Mouse (Mus musculus) adrenal gland, postnatal 14 days (tissue): ENCODE data around the gene Frmd4a. TPM values are rescaled to one million over a fixed set of nuclear protein-coding genes. Genes with fewer than 3 reads are reported as not detected.

ENCODE experiments used
- DNase-seq: peaks from one replicate; pipeline ENCODE4 v3.0.0; 2021; ENCODE audit warnings: mixed read lengths
- long read RNA-seq, 2 experiments: library from polyadenylated mRNA; stranded (forward); transcript quantifications; one replicate each; pipeline ENCODE4 v2.0.0; 2021
- total RNA-seq: library from RNA; stranded (reverse); gene quantifications from 2 replicates; pipeline ENCODE4 v1.2.3, GENCODE M21; 2021

Gene Frmd4a
- 17.0 and 20.0 TPM in 2 replicates for total RNA-seq
- long read RNA-seq, experiment 1, partial matches to known transcripts, result 1 of 3 reads
- long read RNA-seq, experiment 1, other reads (novel, unspliced or antisense), result 2 of 3 reads
- long read RNA-seq, experiment 2, full-length matches to known transcripts, result 1 of 4 reads
- long read RNA-seq, experiment 2, partial matches to known transcripts, result 0 of 4 reads
- long read RNA-seq, experiment 2, other reads (novel, unspliced or antisense), result 3 of 4 reads

DNA sequence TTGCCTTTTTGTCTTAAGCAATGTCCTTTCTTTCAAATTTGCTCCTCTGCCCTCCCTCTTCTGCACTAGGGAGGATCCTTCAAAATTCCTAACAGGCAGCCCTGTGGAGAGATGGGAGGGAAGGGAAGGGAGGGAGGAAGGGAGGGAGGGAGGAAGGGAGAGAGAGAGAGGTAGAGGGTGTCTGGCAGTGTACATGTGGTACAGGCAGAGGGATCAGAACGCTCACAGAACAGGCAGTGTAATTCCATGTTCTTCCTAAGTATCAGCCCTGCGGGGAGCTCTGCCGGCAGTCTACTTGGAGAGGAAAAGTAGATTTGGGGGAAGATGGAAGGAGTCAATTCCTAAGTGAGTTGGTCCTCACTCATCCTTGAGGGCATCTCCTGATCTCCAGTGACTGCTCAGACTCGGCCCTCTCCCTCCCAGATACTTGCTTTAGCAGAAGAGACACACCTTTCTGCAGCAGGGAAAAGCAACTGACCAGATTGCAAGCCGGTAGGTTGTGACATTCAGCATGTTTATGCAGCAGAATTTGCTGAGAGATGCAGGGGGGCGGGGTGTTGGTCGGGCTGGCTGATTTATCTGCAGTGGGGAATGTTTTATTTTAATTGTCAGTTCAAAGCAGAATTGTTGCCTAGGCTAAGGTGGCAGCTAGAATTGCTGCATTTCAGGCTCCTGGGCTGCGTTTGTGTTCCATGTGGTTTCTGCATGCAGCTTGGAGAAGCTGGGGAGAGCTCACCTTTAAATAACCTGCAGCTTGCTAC is at the start of gene Frmd4a:
Gene Frmd4a (plus strand): TSS at position 190 of the 761 bp plus-strand sequence.
- DNase-seq, result no peak

DNA sequence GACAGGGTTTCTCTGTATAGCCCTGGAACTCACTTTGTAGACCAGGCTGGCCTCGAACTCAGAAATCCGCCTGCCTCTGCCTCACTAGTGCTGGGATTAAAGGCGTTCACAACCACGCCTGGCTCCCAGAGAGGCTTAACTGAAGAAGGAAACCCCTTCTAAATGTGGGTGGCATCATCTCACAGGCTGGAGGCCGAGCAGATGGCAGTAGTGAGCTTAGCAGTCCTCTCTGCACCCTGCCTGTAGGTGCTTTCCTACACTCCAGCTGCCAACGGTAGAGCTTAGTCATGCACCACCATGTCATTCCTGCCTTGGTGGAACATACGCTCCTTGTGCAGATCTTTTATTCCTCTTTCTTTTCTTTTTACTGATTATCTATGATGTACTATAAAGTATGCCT is 28.6 kb upstream of the Frmd4a start:
- DNase-seq, result no peak

- DNase-seq, result no peak
These were observed 27.1 kb upstream of the Frmd4a start for GRCm38 (mm10) chr2:3990431-3990830.

DNA sequence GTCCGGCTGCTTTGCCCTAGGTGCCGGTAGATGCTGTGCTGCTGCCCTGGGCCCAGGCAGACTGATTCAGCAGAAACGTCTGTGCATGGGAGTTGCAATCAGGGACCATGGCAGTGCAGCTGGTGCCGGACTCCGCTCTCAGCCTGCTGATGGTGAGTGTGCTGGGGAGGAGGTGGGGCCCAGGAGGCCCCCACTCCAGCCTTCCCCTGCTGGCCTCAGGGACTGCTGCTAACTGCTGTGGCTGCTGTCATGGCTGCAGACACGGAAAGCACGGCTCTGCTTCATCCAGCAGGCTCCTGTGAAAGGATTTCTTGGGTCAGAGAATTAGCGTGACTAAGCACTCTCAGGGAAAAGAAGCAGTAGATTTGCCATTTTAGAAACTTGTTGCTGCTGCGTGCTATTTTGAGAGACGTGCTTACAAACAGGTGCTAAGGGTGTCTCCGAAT is 937 bp downstream of the Frmd4a start:
- DNase-seq, result peak; percentile 27

GRCm38 (mm10) chr2:4018909-4019308 is 1.4 kb downstream of the Frmd4a start:
- DNase-seq, result no peak

DNA sequence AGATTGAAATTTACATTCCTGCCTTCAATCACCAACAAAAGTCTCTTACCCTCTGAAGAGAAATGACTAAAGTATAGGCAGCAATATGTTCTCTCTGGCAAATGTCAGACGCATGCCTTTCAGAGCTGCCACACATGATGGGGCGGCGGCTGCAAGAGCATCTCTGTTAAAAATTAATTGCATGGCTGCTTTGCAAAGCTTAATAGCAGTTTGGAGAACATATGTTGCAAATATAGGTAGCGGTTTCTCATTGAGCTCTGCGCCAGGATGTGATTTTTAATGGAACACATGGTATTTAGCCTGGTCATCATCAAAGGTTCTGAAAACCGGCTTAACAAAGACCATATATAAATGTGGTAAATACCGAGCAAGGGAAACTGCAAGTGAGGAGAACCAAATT is 7.4 kb downstream of the Frmd4a start:
- DNase-seq, result no peak

- no peak for DNase-seq
These were observed 11.7 kb downstream of the Frmd4a start for GRCm38 (mm10) chr2:4029031-4029747.

- no peak for DNase-seq
These were observed 18.7 kb downstream of the Frmd4a start for GRCm38 (mm10) chr2:4036153-4036589.

- no peak for DNase-seq
These were observed 19.2 kb downstream of the Frmd4a start for GRCm38 (mm10) chr2:4036651-4037117.

- DNase-seq, result no peak
These were observed 24.5 kb downstream of the Frmd4a start for GRCm38 (mm10) chr2:4042009-4042408.

- no peak for DNase-seq
These were observed 38.0 kb downstream of the Frmd4a start for GRCm38 (mm10) chr2:4055481-4055880.

DNA sequence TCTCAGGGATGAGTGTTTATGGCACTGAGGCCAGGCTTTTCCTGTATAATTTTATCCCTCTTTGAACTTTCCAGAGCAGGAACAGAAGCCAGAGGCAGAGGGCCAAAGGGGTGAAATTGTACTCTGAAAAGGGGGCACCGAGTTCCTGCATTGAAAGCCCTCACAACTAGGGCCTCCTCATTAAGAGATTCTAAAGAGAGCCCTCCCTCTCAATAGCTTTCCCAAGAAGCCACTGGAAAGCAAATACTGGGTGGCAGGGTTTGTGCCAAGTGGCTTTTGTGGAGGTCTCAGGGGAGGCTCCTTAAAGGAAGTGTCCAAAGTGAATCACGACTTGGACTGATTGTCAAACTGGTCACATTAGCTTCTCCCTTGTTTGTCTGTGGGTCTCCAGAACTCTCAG is 43.2 kb downstream of the Frmd4a start:
- DNase-seq, result no peak

- no peak for DNase-seq
These were observed 54.3 kb downstream of the Frmd4a start for GRCm38 (mm10) chr2:4071831-4072230.

GRCm38 (mm10) chr2:4083877-4084276 is 66.4 kb downstream of the Frmd4a start:
- peak; percentile 14 for DNase-seq

DNA sequence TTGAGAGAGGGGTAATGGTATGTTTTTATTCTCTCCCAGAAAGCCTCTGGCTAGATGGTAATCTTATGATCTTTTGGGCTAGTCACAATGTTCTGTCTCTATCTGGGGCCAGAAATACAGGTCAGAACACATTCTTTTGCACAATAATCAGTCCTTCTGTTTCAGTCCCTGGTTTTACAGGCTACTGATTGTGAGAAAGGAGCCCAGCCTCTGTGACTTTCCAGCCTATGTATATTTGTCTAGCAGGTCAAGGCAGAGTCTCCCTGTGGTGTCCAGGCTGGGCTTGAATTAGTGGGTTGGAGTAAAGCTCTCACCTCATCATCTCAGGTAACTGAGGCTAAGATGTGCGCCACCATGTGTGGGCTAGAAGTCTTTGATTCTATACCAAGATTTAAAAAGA is 80.1 kb downstream of the Frmd4a start:
- DNase-seq, result no peak

DNA sequence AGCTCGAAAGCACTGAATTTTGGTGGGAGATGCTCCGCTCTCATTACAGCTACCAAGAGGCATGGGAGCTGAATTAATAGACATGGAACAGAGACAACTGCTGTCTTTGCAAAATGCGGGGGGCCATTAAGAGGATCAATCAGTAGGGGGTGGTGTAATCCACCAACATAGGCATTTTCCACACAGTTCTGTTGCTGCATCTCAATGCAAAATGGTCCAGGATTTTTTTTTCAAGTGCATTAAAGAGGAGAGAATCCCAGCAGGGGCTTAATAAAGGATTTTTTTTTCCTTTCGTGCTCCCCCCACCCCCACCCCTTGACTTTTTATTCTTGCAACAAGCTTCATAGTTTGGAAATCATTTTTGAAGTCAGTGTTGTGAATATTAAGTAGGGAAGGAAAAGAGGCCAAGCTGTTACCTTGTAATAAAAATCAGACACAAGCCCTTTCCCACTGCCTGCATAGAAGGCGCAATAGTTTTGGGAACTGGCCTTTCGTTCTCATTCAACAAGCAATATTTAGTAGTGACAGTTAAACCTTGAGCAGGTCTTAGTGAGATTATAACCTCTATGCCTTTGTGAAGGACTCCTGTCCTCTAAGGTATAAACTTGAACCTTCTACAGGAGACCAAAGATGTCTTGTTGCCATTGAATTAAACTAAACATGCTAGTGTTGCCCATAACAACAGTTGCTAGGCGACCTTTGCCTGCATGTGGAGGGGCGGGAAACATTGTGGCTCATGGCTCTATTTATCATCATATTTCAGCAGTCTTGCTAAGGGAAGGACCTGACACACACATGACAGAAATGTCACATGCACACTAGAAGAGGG is 81.6 kb downstream of the Frmd4a start:
- DNase-seq, result peak; percentile 38

DNA sequence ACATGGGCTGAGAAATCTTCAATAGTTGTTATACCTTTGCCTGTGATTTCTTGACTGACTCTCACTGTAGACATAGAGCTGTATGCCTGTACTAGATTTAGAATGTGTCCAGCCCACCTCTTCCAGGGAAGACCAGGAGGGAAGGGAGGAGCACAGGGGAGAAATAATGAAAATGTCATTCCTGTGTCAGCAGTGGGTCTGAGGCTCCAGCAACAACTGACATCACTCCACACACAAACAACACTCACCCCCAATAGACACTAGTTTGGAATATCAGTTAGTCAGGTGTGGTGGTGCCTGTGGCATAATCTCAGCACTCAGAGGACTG is 82.2 kb downstream of the Frmd4a start:
- DNase-seq, result no peak

DNA sequence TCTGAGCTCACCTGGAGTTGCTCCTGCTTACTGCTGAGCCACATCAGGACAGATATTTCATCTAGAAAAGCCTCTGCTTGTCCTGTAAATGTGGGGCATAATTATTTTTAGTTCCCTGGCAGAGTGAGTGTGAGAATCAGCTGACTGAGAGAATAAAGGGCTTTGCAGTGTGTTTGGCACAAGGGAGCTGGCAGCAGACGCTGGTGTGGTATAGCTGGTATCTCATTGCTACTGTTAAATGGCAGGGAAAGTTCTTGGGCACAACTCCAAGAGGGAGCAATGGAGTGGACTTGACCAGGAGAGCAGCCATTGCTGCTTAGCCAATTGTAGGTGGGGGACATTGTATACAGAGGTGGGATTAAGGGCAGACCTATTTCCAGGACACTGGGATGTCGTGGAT is 83.9 kb downstream of the Frmd4a start:
- DNase-seq, result no peak

- no peak for DNase-seq
These were observed 95.9 kb downstream of the Frmd4a start for GRCm38 (mm10) chr2:4113303-4113920.

DNA sequence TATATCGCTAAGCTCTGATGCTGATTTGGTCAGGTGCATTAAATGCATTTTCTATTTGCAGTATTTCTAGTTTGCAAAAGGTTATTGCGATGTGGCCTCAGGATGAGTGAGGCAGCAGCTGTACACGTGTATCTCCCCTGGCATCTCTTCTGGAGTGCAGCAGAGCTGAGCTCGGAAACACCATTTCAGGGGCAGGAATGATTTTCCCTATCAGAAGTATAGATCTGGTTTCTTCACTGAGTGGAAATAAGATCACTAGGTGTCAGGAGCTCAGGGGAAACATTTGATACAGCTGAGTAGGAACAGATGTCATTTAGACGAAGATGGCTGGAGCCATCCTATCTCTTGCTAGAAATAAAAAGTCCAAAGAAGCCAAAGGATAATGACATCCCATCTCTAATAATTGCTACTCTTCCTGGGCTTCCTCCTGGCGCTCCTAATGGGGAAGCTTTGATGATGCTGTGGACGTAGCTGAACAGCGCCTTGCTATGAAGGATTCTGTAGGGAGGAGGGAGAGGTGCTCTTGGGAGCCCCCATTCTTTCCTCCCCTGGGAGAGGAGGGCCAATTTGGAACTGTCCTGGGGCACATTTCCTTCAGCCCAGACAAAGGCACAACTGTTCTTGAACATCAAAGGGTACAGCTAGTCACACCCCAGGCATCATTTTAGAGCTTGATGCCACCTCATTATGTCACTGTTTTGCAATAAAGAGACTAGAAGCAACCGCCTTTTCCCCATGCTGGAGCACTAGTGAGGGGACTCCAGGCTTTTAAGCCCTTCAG is 102.4 kb downstream of the Frmd4a start:
- DNase-seq, result no peak

DNA sequence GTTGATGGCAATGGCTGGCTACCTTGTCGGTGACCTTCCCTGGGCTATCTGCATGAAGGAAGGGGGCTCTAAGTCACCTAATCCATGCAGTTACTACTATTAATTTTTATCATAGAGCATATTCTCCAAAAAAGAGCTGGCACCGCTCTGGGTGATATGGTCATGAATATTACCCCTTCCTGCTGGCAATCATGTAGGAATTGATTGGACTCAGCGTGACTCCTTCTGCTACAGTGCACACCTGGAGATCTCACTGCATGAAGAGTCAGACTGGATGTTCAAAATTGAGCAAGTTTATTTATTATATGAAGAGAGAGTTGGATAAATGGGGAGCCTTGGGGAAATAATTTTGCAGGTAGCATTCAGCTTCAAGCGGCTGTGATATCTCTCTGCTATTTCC is 113.7 kb downstream of the Frmd4a start:
- no peak for DNase-seq
